Mouse (Mus musculus): ENCODE data around the gene Sh2b1. TPM values are rescaled to one million over a fixed set of nuclear protein-coding genes. Genes with fewer than 3 reads are reported as not detected.
A peak's percentile ranks its signal among the peaks of the same experiment; 100 is the strongest.

Gene Sh2b1
- polyA plus RNA-seq (2016; fragmentation: Nextera tagmentation; extraction: Ambion mirVana): 57.8 and 59.9 TPM in 2 replicates

- WGBS: under 1% methylated on average over 53 of the region's 53 CpGs
- Histone ChIP-seq H3K9ac (replicated peaks) (peak within 1 kb of the TSS; percentile 96), H3K4me3 (replicated peaks) (peak within 1 kb of the TSS; percentile 91), H3K27ac (peak within 1 kb of the TSS; percentile 92), H3K9me3 (no peaks in the 10 kb centered on the region), H3K4me2 (peak within 1 kb of the TSS; percentile 93), H3K27me3 (no peaks in the 10 kb centered on the region), H3K4me1 (replicated peaks) (peaks cover 19% of the 10 kb centered on the region), H3K36me3 (peaks cover 30% of the 10 kb centered on the region)
- ATAC-seq (ENCODE audit: insufficient number of reproducible peaks, insufficient read depth, low FRiP score, low TSS enrichment, low read depth): peak; percentile 91
These were observed at the start of gene Sh2b1 for GRCm38 (mm10) chr7:126474993-126475581. Sh2b1 (minus strand) TSS chr7:126475424.

- no peaks in the 10 kb centered on the region for H3K27me3 ChIP-seq
- H3K9ac ChIP-seq (replicated peaks): no peak overlapping the region
- no peak overlapping the region for H3K4me3 ChIP-seq (replicated peaks)
- H3K4me2 ChIP-seq: no peak overlapping the region
- no peak for ATAC-seq (ENCODE audit: insufficient number of reproducible peaks, insufficient read depth, low FRiP score, low TSS enrichment, low read depth)
- H3K27ac ChIP-seq: no peak overlapping the region
- 80% methylated on average over 3 of the region's 3 CpGs for WGBS
- no peaks in the 10 kb centered on the region for H3K36me3 ChIP-seq
- H3K4me1 ChIP-seq (replicated peaks): no peaks in the 10 kb centered on the region
- H3K9me3 ChIP-seq: no peaks in the 10 kb centered on the region
These were observed 48.1 kb upstream of the Sh2b1 start for GRCm38 (mm10) chr7:126523316-126523715.

GRCm38 (mm10) chr7:126519513-126519912, 44.3 kb upstream of the Sh2b1 start:
- H3K4me2 ChIP-seq: no peak overlapping the region
- H3K27me3 ChIP-seq: no peaks in the 10 kb centered on the region
- no peak overlapping the region for H3K4me3 ChIP-seq (replicated peaks)
- no peaks in the 10 kb centered on the region for H3K36me3 ChIP-seq
- H3K9me3 ChIP-seq: no peaks in the 10 kb centered on the region
- H3K27ac ChIP-seq: no peak overlapping the region
- H3K9ac ChIP-seq (replicated peaks): no peak overlapping the region
- 64% methylated on average over 2 of the region's 2 CpGs for WGBS
- ATAC-seq (ENCODE audit: insufficient number of reproducible peaks, insufficient read depth, low FRiP score, low TSS enrichment, low read depth): no peak
- no peaks in the 10 kb centered on the region for H3K4me1 ChIP-seq (replicated peaks)

GRCm38 (mm10) chr7:126518261-126518941, 43.2 kb upstream of the Sh2b1 start:
- Histone ChIP-seq H3K4me2 (no peak overlapping the region), H3K27ac (no peak overlapping the region), H3K4me3 (replicated peaks) (no peak overlapping the region), H3K36me3 (no peaks in the 10 kb centered on the region), H3K27me3 (no peaks in the 10 kb centered on the region), H3K9me3 (no peaks in the 10 kb centered on the region), H3K4me1 (replicated peaks) (no peaks in the 10 kb centered on the region), H3K9ac (replicated peaks) (no peak overlapping the region)
- WGBS: 92% methylated on average over 5 of the region's 5 CpGs
- ATAC-seq (ENCODE audit: insufficient number of reproducible peaks, insufficient read depth, low FRiP score, low TSS enrichment, low read depth): no peak

- 76% methylated on average over 3 of the region's 3 CpGs for WGBS
- H3K4me2 ChIP-seq: no peak overlapping the region
These were observed 36.1 kb upstream of the Sh2b1 start for GRCm38 (mm10) chr7:126511287-126511686.

GRCm38 (mm10) chr7:126507126-126507778, 32.0 kb upstream of the Sh2b1 start:
- no peak for ATAC-seq (ENCODE audit: insufficient number of reproducible peaks, insufficient read depth, low FRiP score, low TSS enrichment, low read depth)
- no peak overlapping the region for H3K27ac ChIP-seq
- H3K4me3 ChIP-seq (replicated peaks): no peak overlapping the region
- H3K4me2 ChIP-seq: no peak overlapping the region
- H3K27me3 ChIP-seq: no peaks in the 10 kb centered on the region
- 0 out of 2 replicates have a peak, but pooled peaks cover 3% of the 10 kb centered on the region for H3K4me1 ChIP-seq (replicated peaks)
- no peaks in the 10 kb centered on the region for H3K36me3 ChIP-seq
- H3K9me3 ChIP-seq: no peaks in the 10 kb centered on the region
- WGBS: 85% methylated on average over 8 of the region's 8 CpGs
- H3K9ac ChIP-seq (replicated peaks): no peak overlapping the region

More at GRCm38 (mm10) chr7:126511287-126511686, 36.1 kb upstream of the Sh2b1 start:
- no peak overlapping the region for H3K27ac ChIP-seq
- H3K4me3 ChIP-seq (replicated peaks): no peak overlapping the region
- no peaks in the 10 kb centered on the region for H3K27me3 ChIP-seq
- H3K36me3 ChIP-seq: no peaks in the 10 kb centered on the region
- no peak for ATAC-seq (ENCODE audit: insufficient number of reproducible peaks, insufficient read depth, low FRiP score, low TSS enrichment, low read depth)
- no peaks in the 10 kb centered on the region for H3K9me3 ChIP-seq
- H3K4me1 ChIP-seq (replicated peaks): no peaks in the 10 kb centered on the region
- H3K9ac ChIP-seq (replicated peaks): no peak overlapping the region

- Histone ChIP-seq H3K36me3 (peaks cover 14% of the 10 kb centered on the region), H3K4me2 (no peak overlapping the region), H3K9me3 (no peaks in the 10 kb centered on the region), H3K27me3 (no peaks in the 10 kb centered on the region), H3K27ac (no peak overlapping the region), H3K9ac (replicated peaks) (no peak overlapping the region), H3K4me3 (replicated peaks) (no peak overlapping the region), H3K4me1 (replicated peaks) (peaks cover 8% of the 10 kb centered on the region)
- no peak for ATAC-seq (ENCODE audit: insufficient number of reproducible peaks, insufficient read depth, low FRiP score, low TSS enrichment, low read depth)
- 95% methylated on average over 2 of the region's 2 CpGs for WGBS
These were observed 29.7 kb upstream of the Sh2b1 start for GRCm38 (mm10) chr7:126504913-126505312.

GRCm38 (mm10) chr7:126503273-126503878, 28.2 kb upstream of the Sh2b1 start, which contains the start of gene Atxn2l:
Atxn2l (minus strand) TSS chr7:126503437.
- Histone ChIP-seq H3K4me1 (replicated peaks) (peaks cover 8% of the 10 kb centered on the region), H3K27me3 (no peaks in the 10 kb centered on the region), H3K36me3 (peaks cover 29% of the 10 kb centered on the region), H3K9ac (replicated peaks) (peak within 1 kb of the TSS; percentile 100), H3K4me2 (peak within 1 kb of the TSS; percentile 66), H3K4me3 (replicated peaks) (peak within 1 kb of the TSS; percentile 100), H3K27ac (peak within 1 kb of the TSS; percentile 100), H3K9me3 (no peaks in the 10 kb centered on the region)
- ATAC-seq (ENCODE audit: insufficient number of reproducible peaks, insufficient read depth, low FRiP score, low TSS enrichment, low read depth): peak; percentile 87
- under 1% methylated on average over 61 of the region's 72 CpGs for WGBS

- peak overlapping the region; percentile 100 for H3K27ac ChIP-seq
- peak overlapping the region; percentile 100 for H3K4me3 ChIP-seq (replicated peaks)
- no peak for ATAC-seq (ENCODE audit: insufficient number of reproducible peaks, insufficient read depth, low FRiP score, low TSS enrichment, low read depth)
- under 1% methylated on average over 39 of the region's 40 CpGs for WGBS
- H3K9me3 ChIP-seq: no peaks in the 10 kb centered on the region
- peaks cover 36% of the 10 kb centered on the region for H3K36me3 ChIP-seq
- peak overlapping the region; percentile 66 for H3K4me2 ChIP-seq
- no peaks in the 10 kb centered on the region for H3K27me3 ChIP-seq
- peaks cover 8% of the 10 kb centered on the region for H3K4me1 ChIP-seq (replicated peaks)
- H3K9ac ChIP-seq (replicated peaks): peak overlapping the region; percentile 100
These were observed 27.5 kb upstream of the Sh2b1 start for GRCm38 (mm10) chr7:126502751-126503150.

GRCm38 (mm10) chr7:126502023-126502741, 27.0 kb upstream of the Sh2b1 start:
- peak overlapping the region; percentile 66 for H3K4me2 ChIP-seq
- peaks cover 41% of the 10 kb centered on the region for H3K36me3 ChIP-seq
- ATAC-seq (ENCODE audit: insufficient number of reproducible peaks, insufficient read depth, low FRiP score, low TSS enrichment, low read depth): peak; percentile 90
- H3K9me3 ChIP-seq: no peaks in the 10 kb centered on the region
- H3K4me1 ChIP-seq (replicated peaks): peaks cover 8% of the 10 kb centered on the region
- H3K27me3 ChIP-seq: no peaks in the 10 kb centered on the region
- peak overlapping the region; percentile 100 for H3K4me3 ChIP-seq (replicated peaks)
- H3K9ac ChIP-seq (replicated peaks): peak overlapping the region; percentile 100
- H3K27ac ChIP-seq: peak overlapping the region; percentile 100
- under 1% methylated on average over 56 of the region's 57 CpGs for WGBS

Data from limb, embryonic 12.5 days (tissue).